Mouse (Mus musculus): ENCODE results near the gene AU022252. TPM values are rescaled to one million over a fixed set of nuclear protein-coding genes. Genes with fewer than 3 reads are reported as not detected.
"Not testable (repeated sequence)": the region's sequence is repeated elsewhere in the genome, so short reads cannot be mapped to it uniquely, and the experiment has no call there.

Gene AU022252
- 32.0 and 35.5 TPM in 2 replicates for polyA plus RNA-seq (2015; fragmentation: Nextera tagmentation; extraction: Ambion mirVana)

DNA sequence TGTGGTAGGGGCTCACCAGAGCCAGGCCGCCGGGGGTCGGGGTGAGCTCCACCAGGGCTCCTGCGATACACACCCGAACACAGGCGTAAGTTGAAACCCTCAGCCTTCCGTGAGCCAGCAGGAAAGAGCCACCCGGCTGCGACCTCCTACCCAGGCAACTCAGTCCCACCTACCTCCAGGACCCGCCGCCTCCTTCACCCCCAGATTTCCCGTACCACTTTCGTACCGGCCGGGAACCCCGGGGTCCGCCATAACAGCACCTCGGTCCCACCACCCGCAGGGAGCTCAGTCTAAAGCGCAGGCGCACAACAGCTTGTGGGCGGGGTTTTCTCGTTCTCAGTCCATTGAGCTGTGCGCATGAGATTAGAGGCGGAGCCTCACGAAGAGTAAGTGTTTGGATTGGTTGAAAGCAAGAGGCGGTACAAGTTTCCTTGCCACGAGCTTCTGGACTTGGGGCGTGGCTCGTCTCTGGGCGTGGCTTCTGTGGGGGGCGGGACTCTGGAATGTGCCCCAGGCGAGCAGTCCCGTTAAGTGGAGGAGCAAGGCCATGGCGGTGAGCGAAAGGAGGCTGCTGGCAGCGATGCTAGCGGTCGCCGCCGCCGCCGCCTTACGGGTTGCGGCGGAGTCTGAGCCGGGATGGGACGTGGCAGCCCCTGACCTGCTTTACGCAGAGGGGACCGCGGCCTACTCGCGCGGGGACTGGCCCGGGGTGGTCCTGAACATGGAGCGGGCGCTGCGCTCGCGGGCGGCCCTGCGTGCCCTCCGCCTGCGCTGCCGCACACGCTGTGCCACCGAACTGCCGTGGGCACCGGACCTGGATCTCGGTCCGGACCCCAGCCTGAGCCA is at the start of gene AU022252, which contains the start of gene P3h1:
TSS of gene AU022252 (minus strand) at position 303 of the 846 bp plus-strand sequence.
TSS of gene P3h1 (plus strand) at position 506 of the 846 bp plus-strand sequence.
- H3K36me3 ChIP-seq: peaks cover 31% of the 10 kb centered on the region
- peak within 1 kb of the TSS; percentile 70 for H3K4me2 ChIP-seq (replicated peaks)
- no peaks in the 10 kb centered on the region for H3K27me3 ChIP-seq
- H3K4me1 ChIP-seq: peaks cover 14% of the 10 kb centered on the region
- ATAC-seq (ENCODE audit: insufficient number of reproducible peaks, low FRiP score, low TSS enrichment, low read depth): peak; percentile 98
- H3K9ac ChIP-seq: peak within 1 kb of the TSS; percentile 76
- no peaks in the 10 kb centered on the region for H3K9me3 ChIP-seq (replicated peaks)
- H3K4me3 ChIP-seq (replicated peaks): peak within 1 kb of the TSS; percentile 59
- under 1% methylated on average over 71 of the region's 71 CpGs for WGBS
- peak within 1 kb of the TSS; percentile 90 for H3K27ac ChIP-seq (replicated peaks)

DNA sequence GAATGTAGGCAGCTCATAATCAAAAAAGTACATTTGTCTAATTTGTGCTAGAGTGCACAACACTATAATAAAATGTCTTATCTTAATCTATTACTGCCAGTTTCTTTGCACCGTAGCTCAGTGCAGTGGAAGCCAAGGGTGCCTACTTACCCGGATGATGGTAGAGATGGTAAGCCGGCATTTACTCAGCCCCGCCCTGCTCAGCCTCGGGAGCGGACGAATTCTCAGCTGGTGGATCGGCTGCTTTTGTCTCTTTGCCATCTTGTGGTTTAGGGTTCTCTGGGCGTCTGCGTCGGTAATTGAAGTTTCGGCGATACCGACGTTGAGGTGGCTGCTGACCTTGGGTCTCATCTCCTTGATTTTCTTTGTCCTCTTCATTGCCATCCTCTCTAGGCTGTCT is 46.3 kb upstream of the AU022252 start:
- H3K4me3 ChIP-seq (replicated peaks); H3K27me3 ChIP-seq; H3K27ac ChIP-seq (replicated peaks); H3K9me3 ChIP-seq (replicated peaks); H3K4me1 ChIP-seq; ATAC-seq (ENCODE audit: insufficient number of reproducible peaks, low FRiP score, low TSS enrichment, low read depth); H3K9ac ChIP-seq; H3K4me2 ChIP-seq (replicated peaks): not testable (repeated sequence)
- 86% methylated on average over 15 of the region's 15 CpGs for WGBS
- H3K36me3 ChIP-seq: peaks cover 89% of the 10 kb centered on the region

DNA sequence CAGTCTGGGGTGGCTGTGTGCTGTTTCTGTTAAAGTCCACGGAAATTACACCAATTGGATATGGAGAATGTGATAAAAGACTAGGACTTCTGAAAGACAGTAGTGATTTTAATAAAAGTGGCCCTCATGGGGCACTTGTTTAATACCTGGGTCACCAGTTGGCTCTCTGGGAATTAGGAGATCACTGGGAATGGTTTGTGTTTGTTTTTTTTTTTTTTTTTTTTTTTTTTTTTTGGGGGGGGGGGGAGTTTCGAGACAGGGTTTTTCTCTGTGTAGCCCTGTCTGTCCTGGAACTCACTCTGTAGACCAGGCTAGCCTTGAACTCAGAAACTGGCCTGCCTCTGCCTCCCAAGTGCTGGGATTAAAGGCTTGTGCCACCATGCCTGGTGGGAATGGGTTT is 43.2 kb upstream of the AU022252 start:
- no peak overlapping the region for H3K9ac ChIP-seq
- no peak overlapping the region for H3K4me2 ChIP-seq (replicated peaks)
- H3K27me3 ChIP-seq: no peaks in the 10 kb centered on the region
- no peaks in the 10 kb centered on the region for H3K4me1 ChIP-seq
- 88% methylated on average over 2 of the region's 2 CpGs for WGBS
- H3K27ac ChIP-seq (replicated peaks): no peak overlapping the region
- no peak for ATAC-seq (ENCODE audit: insufficient number of reproducible peaks, low FRiP score, low TSS enrichment, low read depth)
- peaks cover 89% of the 10 kb centered on the region for H3K36me3 ChIP-seq
- no peaks in the 10 kb centered on the region for H3K9me3 ChIP-seq (replicated peaks)
- H3K4me3 ChIP-seq (replicated peaks): no peak overlapping the region

DNA sequence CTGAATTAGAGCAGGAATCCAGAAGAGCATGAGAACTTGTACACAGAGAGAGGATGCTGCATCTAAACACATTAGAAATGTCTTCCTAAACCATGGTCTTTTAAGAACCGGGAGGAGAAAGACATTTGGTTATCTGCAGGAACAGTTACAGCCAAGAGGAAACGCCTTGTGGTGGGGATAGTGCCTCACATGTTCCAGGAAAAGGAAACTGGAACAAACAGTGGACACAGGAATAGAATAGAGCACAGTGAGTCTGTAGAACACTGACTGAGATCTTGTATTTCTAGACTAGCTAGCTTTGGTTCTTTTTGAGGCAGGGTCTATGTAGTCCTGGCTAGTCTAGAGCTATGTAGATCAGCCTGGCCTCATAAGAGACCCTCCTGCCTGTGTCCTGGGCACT is 42.7 kb upstream of the AU022252 start:
- no peaks in the 10 kb centered on the region for H3K27me3 ChIP-seq
- no peaks in the 10 kb centered on the region for H3K4me1 ChIP-seq
- no peak overlapping the region for H3K4me2 ChIP-seq (replicated peaks)
- WGBS: 77% methylated on average over 2 of the region's 2 CpGs
- H3K27ac ChIP-seq (replicated peaks): no peak overlapping the region
- H3K9me3 ChIP-seq (replicated peaks): no peaks in the 10 kb centered on the region
- H3K9ac ChIP-seq: no peak overlapping the region
- no peak for ATAC-seq (ENCODE audit: insufficient number of reproducible peaks, low FRiP score, low TSS enrichment, low read depth)
- H3K4me3 ChIP-seq (replicated peaks): no peak overlapping the region
- peaks cover 91% of the 10 kb centered on the region for H3K36me3 ChIP-seq

DNA sequence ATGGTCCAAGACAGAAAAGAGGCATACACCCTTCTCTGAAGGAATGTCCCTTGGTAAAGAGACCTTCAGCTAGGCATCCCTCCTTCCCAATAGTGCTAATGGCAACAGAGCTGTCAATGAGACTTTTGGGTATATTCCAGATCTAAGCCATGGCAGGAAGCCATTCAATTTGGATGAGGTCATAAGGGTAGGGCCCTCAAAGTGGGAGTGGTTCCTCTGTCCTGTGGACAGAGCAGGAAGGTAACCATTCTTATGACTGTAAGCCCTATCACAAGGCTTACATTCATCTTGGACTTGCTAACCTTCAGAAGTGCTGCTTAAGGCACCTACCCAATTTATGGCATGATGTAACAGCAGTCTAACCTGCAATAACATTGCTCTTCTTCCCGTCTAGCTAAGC is 42.1 kb upstream of the AU022252 start:
- H3K4me3 ChIP-seq (replicated peaks): no peak overlapping the region
- no peak overlapping the region for H3K4me2 ChIP-seq (replicated peaks)
- H3K27me3 ChIP-seq: no peaks in the 10 kb centered on the region
- no peak overlapping the region for H3K27ac ChIP-seq (replicated peaks)
- no peaks in the 10 kb centered on the region for H3K9me3 ChIP-seq (replicated peaks)
- no peak overlapping the region for H3K9ac ChIP-seq
- no peak for ATAC-seq (ENCODE audit: insufficient number of reproducible peaks, low FRiP score, low TSS enrichment, low read depth)
- H3K36me3 ChIP-seq: peaks cover 88% of the 10 kb centered on the region
- WGBS: 74% methylated on average over 1 of the region's 1 CpGs
- H3K4me1 ChIP-seq: no peaks in the 10 kb centered on the region

DNA sequence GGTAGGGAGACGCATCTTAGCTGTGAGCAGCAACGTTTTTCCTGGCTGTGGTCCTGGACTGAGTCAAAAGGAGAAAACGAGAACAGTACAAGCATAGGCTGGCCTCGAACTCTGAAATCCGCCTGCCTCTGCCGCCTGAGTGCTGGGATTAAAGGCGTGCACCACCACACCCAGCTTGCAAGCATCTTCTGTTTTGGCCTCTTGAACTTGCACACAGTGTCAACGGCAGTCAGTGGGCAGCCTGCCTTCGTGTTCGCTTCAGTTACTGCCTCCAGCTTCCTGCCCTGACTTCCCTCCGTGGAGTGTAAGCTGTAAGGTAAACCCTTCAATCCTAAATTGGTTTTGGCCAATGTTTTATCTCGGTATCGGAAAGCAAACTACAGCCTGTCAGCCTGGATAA is 34.1 kb upstream of the AU022252 start:
- H3K9me3 ChIP-seq (replicated peaks): no peaks in the 10 kb centered on the region
- H3K4me3 ChIP-seq (replicated peaks): no peak overlapping the region
- no peak for ATAC-seq (ENCODE audit: insufficient number of reproducible peaks, low FRiP score, low TSS enrichment, low read depth)
- peaks cover 17% of the 10 kb centered on the region for H3K36me3 ChIP-seq
- 76% methylated on average over 13 of the region's 13 CpGs for WGBS
- no peaks in the 10 kb centered on the region for H3K27me3 ChIP-seq
- H3K27ac ChIP-seq (replicated peaks): no peak overlapping the region
- H3K9ac ChIP-seq: no peak overlapping the region
- no peaks in the 10 kb centered on the region for H3K4me1 ChIP-seq
- H3K4me2 ChIP-seq (replicated peaks): no peak overlapping the region

DNA sequence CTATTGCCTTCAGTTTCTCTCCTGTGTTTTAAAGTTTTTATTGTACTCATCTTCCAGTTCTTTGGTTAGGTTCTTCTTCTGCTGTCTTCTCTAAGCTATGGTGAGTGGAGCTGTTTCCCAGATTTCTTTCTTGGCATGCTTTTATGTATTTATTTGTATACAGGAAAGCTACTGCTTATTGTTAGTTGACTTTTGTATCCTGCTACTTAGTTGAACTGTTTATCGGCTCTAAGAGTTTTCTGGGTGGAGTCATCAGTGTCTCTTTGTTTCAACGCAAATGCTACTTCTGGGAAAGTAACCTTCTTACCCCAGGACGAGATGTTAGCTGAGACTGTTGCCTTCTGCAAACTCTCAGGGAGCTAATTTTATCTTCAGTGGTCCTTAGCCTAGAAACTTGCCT is 30.9 kb upstream of the AU022252 start:
- Histone ChIP-seq H3K27ac (replicated peaks) (no peak overlapping the region), H3K36me3 (no peaks in the 10 kb centered on the region), H3K9me3 (replicated peaks) (no peaks in the 10 kb centered on the region), H3K4me3 (replicated peaks) (no peak overlapping the region), H3K4me1 (no peaks in the 10 kb centered on the region), H3K9ac (no peak overlapping the region), H3K27me3 (no peaks in the 10 kb centered on the region), H3K4me2 (replicated peaks) (no peak overlapping the region)
- ATAC-seq (ENCODE audit: insufficient number of reproducible peaks, low FRiP score, low TSS enrichment, low read depth): no peak
- WGBS: 71% methylated on average over 3 of the region's 3 CpGs

DNA sequence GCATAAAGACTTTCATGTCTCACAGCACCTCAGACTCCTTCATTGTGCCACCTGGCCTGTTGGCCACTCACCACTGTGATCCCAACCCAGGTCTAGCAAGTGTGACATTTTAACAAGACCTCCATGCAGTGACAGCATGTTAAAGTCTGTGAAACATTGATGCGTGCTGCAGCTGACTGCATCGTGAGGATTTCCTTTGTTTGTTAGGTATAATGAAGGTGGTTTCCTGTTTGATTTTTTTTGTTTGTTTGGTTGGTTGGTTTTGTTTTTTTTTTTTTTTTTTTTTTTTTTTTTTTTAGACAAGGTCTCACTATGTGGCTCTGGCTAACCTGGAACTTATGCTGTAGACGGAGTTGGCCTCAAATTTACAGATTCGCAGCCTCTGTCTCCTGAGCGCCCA is 30.0 kb upstream of the AU022252 start:
- H3K36me3 ChIP-seq: no peaks in the 10 kb centered on the region
- 92% methylated on average over 5 of the region's 5 CpGs for WGBS
- no peak overlapping the region for H3K9ac ChIP-seq
- no peaks in the 10 kb centered on the region for H3K27me3 ChIP-seq
- no peak overlapping the region for H3K27ac ChIP-seq (replicated peaks)
- no peak overlapping the region for H3K4me2 ChIP-seq (replicated peaks)
- H3K4me3 ChIP-seq (replicated peaks): no peak overlapping the region
- no peaks in the 10 kb centered on the region for H3K9me3 ChIP-seq (replicated peaks)
- no peak for ATAC-seq (ENCODE audit: insufficient number of reproducible peaks, low FRiP score, low TSS enrichment, low read depth)
- no peaks in the 10 kb centered on the region for H3K4me1 ChIP-seq

DNA sequence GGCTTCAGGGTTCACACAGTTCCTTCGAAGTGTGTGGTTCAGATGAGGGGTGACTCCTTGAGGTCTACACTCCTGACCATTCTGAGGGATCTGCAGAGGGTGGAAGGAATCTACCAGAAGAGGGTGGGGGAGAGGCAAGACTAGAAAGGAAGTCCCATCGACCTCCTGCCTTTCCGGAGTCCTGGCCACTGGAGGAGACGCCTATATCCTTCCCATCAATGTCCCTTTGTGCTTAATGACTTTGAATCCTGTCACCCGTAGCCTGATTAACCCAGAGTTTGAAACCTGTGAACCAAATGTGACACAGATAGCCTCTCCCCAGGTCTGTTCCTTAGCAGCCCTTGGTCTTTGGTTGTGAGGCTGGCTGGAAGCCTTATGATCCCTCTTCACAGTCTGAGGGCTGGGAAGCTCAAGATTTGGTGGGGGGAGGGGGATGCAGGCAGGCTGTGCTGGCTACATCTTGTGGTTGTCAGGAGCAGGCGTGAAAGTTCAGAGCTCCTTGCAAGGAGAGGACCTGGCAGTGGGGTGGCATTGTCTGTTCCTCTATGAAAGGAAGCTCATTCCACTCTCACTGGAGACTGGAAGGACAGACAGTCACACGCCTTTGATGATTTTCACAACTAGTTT is 28.7 kb upstream of the AU022252 start:
- Histone ChIP-seq H3K4me1 (no peaks in the 10 kb centered on the region), H3K4me2 (replicated peaks) (no peak overlapping the region), H3K4me3 (replicated peaks) (no peak overlapping the region), H3K27me3 (no peaks in the 10 kb centered on the region), H3K9ac (no peak overlapping the region), H3K36me3 (no peaks in the 10 kb centered on the region), H3K27ac (replicated peaks) (no peak overlapping the region), H3K9me3 (replicated peaks) (no peaks in the 10 kb centered on the region)
- WGBS: 65% methylated on average over 7 of the region's 7 CpGs
- ATAC-seq (ENCODE audit: insufficient number of reproducible peaks, low FRiP score, low TSS enrichment, low read depth): no peak

DNA sequence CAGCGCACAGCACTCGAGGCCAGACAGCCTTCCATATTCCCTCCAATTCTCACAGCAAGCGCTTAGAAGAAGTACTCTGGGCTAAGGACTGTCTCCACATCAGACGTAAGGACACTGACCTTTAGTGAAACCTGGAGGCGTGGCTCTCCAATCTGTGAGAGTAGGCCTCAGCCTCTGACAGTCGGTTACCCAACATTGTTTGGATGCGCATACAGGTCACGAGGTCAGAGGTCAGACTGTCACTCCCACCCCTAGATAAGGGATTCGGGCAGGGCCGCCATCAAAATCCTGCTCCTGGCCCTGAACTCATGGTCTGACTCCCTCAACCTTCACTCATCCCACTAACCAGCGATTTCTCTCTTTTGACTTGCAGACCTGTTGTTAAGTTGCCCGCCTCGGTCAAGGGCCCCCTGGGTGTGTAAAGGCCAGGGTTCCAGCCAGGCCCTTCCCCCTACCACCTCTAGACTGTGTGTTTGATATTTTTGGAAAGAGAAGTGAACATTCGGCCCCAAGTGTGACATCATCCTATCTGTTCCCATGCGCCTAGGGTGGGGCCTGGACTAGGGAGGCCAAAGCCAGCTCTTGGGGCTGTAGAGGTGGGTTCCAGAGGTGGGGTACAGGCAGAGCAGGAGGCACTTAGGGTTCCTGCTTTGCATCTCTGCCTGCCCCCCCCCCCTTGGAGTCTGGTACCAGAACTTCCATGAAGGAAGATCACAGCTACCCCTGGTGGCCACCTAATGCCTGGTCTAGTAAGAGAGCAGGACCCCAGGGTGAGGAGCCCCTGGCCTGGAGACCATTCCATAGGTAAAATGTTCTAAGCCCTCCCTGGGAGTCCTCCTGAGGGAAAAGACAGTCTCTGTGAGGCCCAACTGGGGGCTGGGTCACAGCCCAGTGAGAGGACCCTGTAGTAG is 27.1 kb upstream of the AU022252 start:
- Histone ChIP-seq H3K9ac (no peak overlapping the region), H3K9me3 (replicated peaks) (no peaks in the 10 kb centered on the region), H3K4me3 (replicated peaks) (no peak overlapping the region), H3K4me2 (replicated peaks) (no peak overlapping the region), H3K27me3 (no peaks in the 10 kb centered on the region), H3K27ac (replicated peaks) (no peak overlapping the region), H3K36me3 (no peaks in the 10 kb centered on the region), H3K4me1 (peaks cover 7% of the 10 kb centered on the region)
- ATAC-seq (ENCODE audit: insufficient number of reproducible peaks, low FRiP score, low TSS enrichment, low read depth): no peak
- WGBS: 82% methylated on average over 15 of the region's 15 CpGs

DNA sequence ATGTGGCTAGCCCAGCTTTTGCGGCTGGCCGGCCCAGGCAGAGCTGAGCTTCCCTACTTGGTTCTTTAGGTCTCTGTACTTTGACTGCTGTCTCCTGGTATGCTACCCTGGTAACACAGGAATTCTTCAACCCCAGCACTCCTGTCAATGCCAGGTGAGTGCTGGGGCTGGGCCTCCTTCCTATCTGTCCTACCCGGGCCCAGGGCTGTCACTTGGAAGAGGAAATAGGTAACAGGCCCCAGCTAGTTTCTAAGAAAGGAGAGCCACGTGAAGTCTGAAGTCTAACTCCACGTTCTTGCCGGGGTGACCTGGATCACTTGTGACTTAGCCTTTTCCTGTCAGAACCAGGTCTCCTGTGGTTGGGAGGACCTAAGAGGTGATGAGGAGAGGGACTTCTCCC is 24.6 kb upstream of the AU022252 start:
- Histone ChIP-seq H3K36me3 (no peaks in the 10 kb centered on the region), H3K9me3 (replicated peaks) (no peaks in the 10 kb centered on the region), H3K9ac (no peak overlapping the region), H3K27ac (replicated peaks) (no peak overlapping the region), H3K4me3 (replicated peaks) (no peak overlapping the region), H3K4me2 (replicated peaks) (no peak overlapping the region), H3K27me3 (no peaks in the 10 kb centered on the region), H3K4me1 (peaks cover 20% of the 10 kb centered on the region)
- no peak for ATAC-seq (ENCODE audit: insufficient number of reproducible peaks, low FRiP score, low TSS enrichment, low read depth)
- 75% methylated on average over 6 of the region's 6 CpGs for WGBS
